Mouse (Mus musculus): Measurements from ENCODE around the gene Ythdc1. TPM values are rescaled to one million over a fixed set of nuclear protein-coding genes. Genes with fewer than 3 reads are reported as not detected.
"Not testable (repeated sequence)": the region's sequence is repeated elsewhere in the genome, so short reads cannot be mapped to it uniquely, and the experiment has no call there.

The Ythdc1 gene
- 55.5 and 59.3 TPM in 2 replicates for total RNA-seq (2021)
- long read RNA-seq, experiment 1, transcript Ythdc1-203 (17 exons, 3,269 nt), result major isoform, 10 of 28 reads
- long read RNA-seq, experiment 1, partial matches to known transcripts, result 7 of 28 reads
- long read RNA-seq, experiment 1, other reads (novel, unspliced or antisense), result 10 of 28 reads
- long read RNA-seq, experiment 2, transcript Ythdc1-203 (17 exons, 3,269 nt), result major isoform, 5 of 20 reads
- long read RNA-seq, experiment 2, partial matches to known transcripts, result 1 of 20 reads
- long read RNA-seq, experiment 2, other reads (novel, unspliced or antisense), result 13 of 20 reads

- DNase-seq, result peak; percentile 97
These were observed at the start of gene Ythdc1 for GRCm38 (mm10) chr5:86803962-86804940. Gene Ythdc1 (plus strand): TSS chr5:86804221.

GRCm38 (mm10) chr5:86769015-86769658 is 34.9 kb upstream of the Ythdc1 start:
- DNase-seq, result no peak

- no peak for DNase-seq
These were observed 33.0 kb upstream of the Ythdc1 start for GRCm38 (mm10) chr5:86771010-86771409.

- DNase-seq, result peak; percentile 56
These were observed 27.1 kb upstream of the Ythdc1 start for GRCm38 (mm10) chr5:86776941-86777340.

- DNase-seq, result no peak
These were observed 25.6 kb upstream of the Ythdc1 start for GRCm38 (mm10) chr5:86778471-86778870.

GRCm38 (mm10) chr5:86783059-86783458 is 21.0 kb upstream of the Ythdc1 start:
- no peak for DNase-seq

GRCm38 (mm10) chr5:86784205-86784604 is 19.8 kb upstream of the Ythdc1 start:
- no peak for DNase-seq

GRCm38 (mm10) chr5:86786798-86787197 is 17.2 kb upstream of the Ythdc1 start:
- DNase-seq, result no peak

GRCm38 (mm10) chr5:86789954-86790353 is 14.1 kb upstream of the Ythdc1 start:
- DNase-seq, result no peak

- DNase-seq, result no peak
These were observed 11.8 kb upstream of the Ythdc1 start for GRCm38 (mm10) chr5:86792249-86792648.

GRCm38 (mm10) chr5:86792807-86793206 is 11.2 kb upstream of the Ythdc1 start:
- DNase-seq, result no peak

- no peak for DNase-seq
These were observed 12.8 kb downstream of the Ythdc1 start for GRCm38 (mm10) chr5:86816795-86817194.

- not testable (repeated sequence) for DNase-seq
These were observed 32.4 kb downstream of the Ythdc1 start for GRCm38 (mm10) chr5:86836378-86836777.

- no peak for DNase-seq
These were observed 34.1 kb downstream of the Ythdc1 start for GRCm38 (mm10) chr5:86838110-86838509.

- no peak for DNase-seq
These were observed 35.5 kb downstream of the Ythdc1 start for GRCm38 (mm10) chr5:86839472-86839871.

GRCm38 (mm10) chr5:86840207-86840606 is 36.2 kb downstream of the Ythdc1 start:
- no peak for DNase-seq

GRCm38 (mm10) chr5:86841261-86841660 is 37.2 kb downstream of the Ythdc1 start:
- not testable (repeated sequence) for DNase-seq

- peak; percentile 9 for DNase-seq
These were observed 46.1 kb downstream of the Ythdc1 start for GRCm38 (mm10) chr5:86850104-86850503.

- no peak for DNase-seq
These were observed 47.6 kb downstream of the Ythdc1 start for GRCm38 (mm10) chr5:86851658-86852057.

- DNase-seq, result not testable (repeated sequence)
These were observed 52.5 kb downstream of the Ythdc1 start for GRCm38 (mm10) chr5:86856505-86856904.

- DNase-seq, result no peak
These were observed 53.7 kb downstream of the Ythdc1 start for GRCm38 (mm10) chr5:86857682-86858081.

- DNase-seq, result no peak
These were observed 54.3 kb downstream of the Ythdc1 start for GRCm38 (mm10) chr5:86858336-86858735.

GRCm38 (mm10) chr5:86871877-86872276 is 67.9 kb downstream of the Ythdc1 start:
- peak; percentile 4 for DNase-seq

All from adrenal gland, postnatal 14 days (tissue).